Mouse (Mus musculus) kidney, postnatal 0 days (tissue): ENCODE measurements around the gene Pecam1. TPM values are rescaled to one million over a fixed set of nuclear protein-coding genes. Genes with fewer than 3 reads are reported as not detected.
A peak's percentile ranks its signal among the peaks of the same experiment; 100 is the strongest.
"Not testable (repeated sequence)": the region's sequence is repeated elsewhere in the genome, so short reads cannot be mapped to it uniquely, and the experiment has no call there.

Source experiments
- ATAC-seq: fragments of 200-750 bp; cut with Nextera tagmentation; replicated peaks from 2 replicates; pipeline ENCODE4 v1.8.0; 2017; ENCODE audit warnings: low read depth, moderate number of reproducible peaks, moderate TSS enrichment, moderate library complexity; ENCODE audit not compliant: low FRiP score
- DNase-seq: peaks from one replicate; pipeline ENCODE4 v3.0.0-alpha.2; 2016; ENCODE audit warnings: low spot score
- H3K27ac ChIP-seq: fragments of 300-500 bp; sonication (generic); 2 replicates; pipeline ENCODE4 v1.5.1; 2014; ENCODE audit warnings: mild to moderate bottlenecking
- H3K27me3 ChIP-seq: fragments of 300-500 bp; sonication (generic); 2 replicates; pipeline ENCODE4 v1.6.1; 2014; ENCODE audit warnings: low read length, mixed read lengths; ENCODE audit not compliant: insufficient read depth
- H3K36me3 ChIP-seq: fragments of 300-500 bp; sonication (generic); 2 replicates; pipeline ENCODE4 v1.6.1; 2014; ENCODE audit warnings: low read length, mixed read lengths; ENCODE audit not compliant: insufficient read depth
- H3K4me1 ChIP-seq: fragments of 300-500 bp; sonication (generic); replicated peaks from 2 replicates; pipeline ENCODE4 v1.6.1; 2014; ENCODE audit warnings: antibody characterized with exemption, low read length, mixed read lengths; ENCODE audit not compliant: insufficient read depth
- H3K4me2 ChIP-seq: fragments of 300-500 bp; sonication (generic); 2 replicates; pipeline ENCODE4 v1.6.1; 2014; ENCODE audit warnings: mild to moderate bottlenecking, low read length, moderate library complexity, mixed read lengths
- H3K4me3 ChIP-seq: fragments of 300-500 bp; sonication (generic); replicated peaks from 2 replicates; pipeline ENCODE4 v1.5.1; 2014; ENCODE audit warnings: low read depth, low read length
- H3K9ac ChIP-seq: fragments of 300-500 bp; sonication (generic); 2 replicates; pipeline ENCODE4 v1.6.1; 2014; ENCODE audit warnings: low read depth, low read length
- H3K9me3 ChIP-seq: fragments of 300-500 bp; sonication (generic); replicated peaks from 2 replicates; pipeline ENCODE4 v1.6.1; 2016; ENCODE audit warnings: low read length, inconsistent platforms, mixed read lengths
- CTCF ChIP-seq: IDR thresholded peaks from 2 replicates; pipeline ENCODE4 v1.5.1; 2016; ENCODE audit warnings: antibody characterized with exemption, low read depth, mild to moderate bottlenecking, moderate library complexity
- WGBS: fragments of 180-500 bp; shearing (Covaris S2); extraction: QIAGEN DNeasy Blood & Tissue Kit; methylation state at CpG from one replicate; pipeline ENCODE4 v1.1.7; 2014; 5-methylcytosine and 5-hydroxymethylcytosine counted together
- polyA plus RNA-seq: library from polyadenylated mRNA; unstranded; fragments of >200 nt; fragmentation: Nextera tagmentation; extraction: Ambion mirVana; gene quantifications from 2 replicates; pipeline ENCODE4 v1.2.1, GENCODE M21; 2015

The Pecam1 gene
- polyA plus RNA-seq, 1 experiment from 2014 or later = 54.1 TPM

DNA sequence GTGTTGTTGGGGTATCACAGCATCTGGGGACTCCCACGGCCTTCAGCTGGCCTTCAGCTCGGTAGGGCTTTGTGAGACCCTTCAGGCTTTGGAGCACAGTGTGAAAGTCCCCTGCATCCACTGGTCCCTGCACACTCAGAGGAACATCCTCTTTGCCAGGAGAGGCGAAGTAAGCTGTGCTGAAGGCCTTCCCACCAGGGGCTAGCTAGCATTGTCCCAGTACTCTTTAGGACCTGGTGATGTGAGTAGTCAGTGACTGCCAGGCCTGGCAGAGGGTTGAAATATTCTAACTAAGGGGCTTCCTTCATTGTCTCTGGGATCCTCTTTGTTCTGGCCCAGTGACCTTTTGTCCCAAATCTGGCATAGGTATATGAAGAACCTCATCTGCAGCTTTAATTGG is 13.8 kb downstream of the Pecam1 start:
- Histone ChIP-seq H3K27ac (peak overlapping the region; percentile 19; the same call in 1 of the 2 replicates), H3K4me2 (no peak overlapping the region), H3K4me1 (no peaks in the 10 kb centered on the region), H3K36me3 (no peaks in the 10 kb centered on the region), H3K9ac (no peak overlapping the region), H3K4me3 (no peak overlapping the region), H3K9me3 (no peaks in the 10 kb centered on the region), H3K27me3 (no peaks in the 10 kb centered on the region)
- 64% methylated on average over 3 of the region's 3 CpGs for WGBS
- no peak for TF ChIP-seq CTCF
- DNase-seq (no peak), ATAC-seq (no peak)

DNA sequence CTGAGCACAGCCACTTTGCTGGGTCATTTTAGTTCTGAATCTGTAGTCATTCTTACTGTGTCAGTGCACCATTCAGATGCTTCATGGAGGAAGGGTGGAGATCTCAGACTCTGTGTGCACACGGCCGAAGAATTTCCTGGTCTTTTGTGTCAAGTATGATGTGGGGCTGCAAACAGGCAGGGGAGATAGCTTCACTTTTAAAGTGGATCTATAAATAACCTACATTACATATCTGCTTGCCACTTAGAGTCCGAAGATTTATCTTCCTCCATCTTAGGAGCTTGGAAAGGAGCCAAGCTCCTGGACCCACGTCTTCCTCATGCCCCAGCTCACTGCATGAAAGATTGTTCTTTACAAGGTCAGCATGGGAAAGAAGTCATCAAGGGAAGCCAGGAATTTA is 19.7 kb downstream of the Pecam1 start:
- H3K36me3 ChIP-seq = no peaks in the 10 kb centered on the region
- ATAC-seq (no peak), DNase-seq (peak; percentile 61)
- no peak overlapping the region for H3K9ac ChIP-seq
- H3K27me3 ChIP-seq = no peaks in the 10 kb centered on the region
- H3K4me3 ChIP-seq = no peak overlapping the region
- H3K27ac ChIP-seq = peak overlapping the region; percentile 31; the same call in 1 of the 2 replicates
- H3K4me1 ChIP-seq = no peaks in the 10 kb centered on the region
- no peak for TF ChIP-seq CTCF
- H3K4me2 ChIP-seq = no peak overlapping the region
- H3K9me3 ChIP-seq = 0 out of 2 replicates have a peak, but pooled peaks cover 3% of the 10 kb centered on the region
- 33% methylated on average over 4 of the region's 4 CpGs for WGBS

DNA sequence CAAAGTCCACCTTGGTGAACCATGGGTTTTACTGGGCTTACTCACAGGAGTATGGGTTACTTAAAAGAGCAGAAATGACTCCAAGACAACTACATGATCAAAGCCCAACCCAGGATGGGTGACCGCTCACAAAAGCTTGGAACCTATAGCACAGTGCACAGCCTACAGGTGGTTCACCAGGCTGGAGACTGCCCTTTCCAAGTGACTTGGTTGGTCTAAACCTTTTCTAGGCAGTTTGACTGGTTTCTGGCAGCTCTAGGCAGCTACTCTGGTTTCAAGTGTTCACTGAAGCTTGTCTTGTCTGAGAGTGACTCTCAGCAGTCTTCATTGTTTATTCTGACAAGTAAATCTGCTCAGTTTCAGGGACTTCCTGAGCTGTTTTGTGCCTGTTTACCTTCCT is 20.8 kb downstream of the Pecam1 start:
- Histone ChIP-seq H3K4me1 (no peaks in the 10 kb centered on the region), H3K27me3 (no peaks in the 10 kb centered on the region), H3K4me3 (no peak overlapping the region), H3K27ac (peak overlapping the region; percentile 31; the same call in 1 of the 2 replicates), H3K36me3 (no peaks in the 10 kb centered on the region), H3K9me3 (0 out of 2 replicates have a peak, but pooled peaks cover 3% of the 10 kb centered on the region), H3K4me2 (no peak overlapping the region), H3K9ac (no peak overlapping the region)
- no peak for TF ChIP-seq CTCF
- no peak for DNase-seq
- no peak for ATAC-seq
- WGBS = 96% methylated on average over 1 of the region's 1 CpGs

DNA sequence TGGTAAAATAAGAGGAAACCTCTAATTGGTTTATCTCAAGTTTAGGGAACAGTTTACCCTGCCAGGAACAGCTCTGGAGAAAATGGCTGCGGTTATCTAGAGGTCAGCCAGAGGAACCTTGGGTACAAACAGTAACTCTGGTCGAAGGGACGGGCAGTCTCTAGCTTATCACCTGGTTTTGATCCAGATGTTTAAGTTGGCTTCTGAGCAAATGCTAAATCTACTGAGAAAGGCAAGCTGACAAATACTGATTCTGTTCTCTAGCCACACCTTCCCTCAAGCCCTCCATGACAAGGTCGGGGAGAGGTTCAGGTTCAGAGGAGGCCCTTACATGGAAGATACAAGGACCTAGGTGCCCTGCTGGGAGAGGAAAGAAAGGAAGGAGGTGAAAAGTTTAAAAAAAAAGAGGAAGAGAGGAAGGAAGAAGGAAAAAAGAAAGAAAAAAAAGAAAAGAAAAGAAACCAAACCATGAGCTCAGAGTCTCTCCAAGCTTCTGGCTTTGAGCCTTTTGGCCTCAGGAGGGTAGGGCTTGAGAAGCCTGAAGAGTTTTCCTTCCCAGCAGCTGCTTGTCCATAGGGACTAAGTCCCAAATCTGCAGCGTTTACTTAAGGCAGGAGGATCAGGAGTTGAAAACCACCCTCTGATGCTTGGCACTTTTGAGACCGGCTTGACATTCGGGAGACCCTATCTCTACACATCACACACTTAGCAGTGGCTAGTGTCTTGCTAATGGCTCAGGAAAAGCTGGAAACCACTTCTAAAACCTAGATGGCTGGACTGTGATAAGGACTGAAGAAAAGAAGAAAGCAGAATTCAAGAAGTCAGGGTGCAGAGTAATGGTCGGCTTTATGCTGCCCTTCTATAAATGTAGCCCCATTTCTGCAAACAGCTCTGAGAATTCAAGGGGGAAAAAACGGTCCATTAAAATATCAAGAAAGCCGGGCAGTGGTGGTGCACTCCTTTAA is 21.7 kb downstream of the Pecam1 start:
- Histone ChIP-seq H3K36me3 (no peaks in the 10 kb centered on the region), H3K27ac (no peak overlapping the region), H3K27me3 (no peaks in the 10 kb centered on the region), H3K4me3 (no peak overlapping the region), H3K9ac (no peak overlapping the region), H3K9me3 (0 out of 2 replicates have a peak, but pooled peaks cover 3% of the 10 kb centered on the region), H3K4me2 (no peak overlapping the region), H3K4me1 (no peaks in the 10 kb centered on the region)
- DNase-seq (no peak), ATAC-seq (no peak)
- 83% methylated on average over 10 of the region's 10 CpGs for WGBS
- TF ChIP-seq CTCF = no peak

DNA sequence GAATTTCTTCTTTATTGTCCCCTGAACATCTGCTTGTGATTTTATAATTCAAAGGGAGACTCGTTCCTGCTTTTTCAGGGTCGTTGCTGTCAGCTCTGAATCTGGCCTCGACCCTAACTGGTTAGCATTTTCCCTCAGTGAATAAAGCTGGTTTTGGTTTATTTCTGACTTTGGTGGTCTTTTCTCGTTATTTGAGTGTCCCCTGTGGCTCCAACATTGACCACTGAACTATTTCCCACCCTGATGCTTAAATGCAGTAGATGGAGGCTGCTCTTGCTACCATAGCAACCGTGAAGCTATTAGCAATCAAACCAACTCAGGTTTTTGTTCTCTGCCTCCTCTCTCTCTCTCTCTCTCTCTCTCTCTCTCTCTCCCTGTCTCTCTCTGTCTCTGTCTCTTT is 22.5 kb downstream of the Pecam1 start:
- Histone ChIP-seq H3K4me3 (no peak overlapping the region), H3K36me3 (no peaks in the 10 kb centered on the region), H3K4me1 (no peaks in the 10 kb centered on the region), H3K9ac (no peak overlapping the region), H3K9me3 (0 out of 2 replicates have a peak, but pooled peaks cover 3% of the 10 kb centered on the region), H3K4me2 (no peak overlapping the region), H3K27ac (no peak overlapping the region), H3K27me3 (no peaks in the 10 kb centered on the region)
- WGBS = 63% methylated on average over 5 of the region's 5 CpGs
- TF ChIP-seq CTCF = no peak
- DNase-seq (no peak), ATAC-seq (no peak)

DNA sequence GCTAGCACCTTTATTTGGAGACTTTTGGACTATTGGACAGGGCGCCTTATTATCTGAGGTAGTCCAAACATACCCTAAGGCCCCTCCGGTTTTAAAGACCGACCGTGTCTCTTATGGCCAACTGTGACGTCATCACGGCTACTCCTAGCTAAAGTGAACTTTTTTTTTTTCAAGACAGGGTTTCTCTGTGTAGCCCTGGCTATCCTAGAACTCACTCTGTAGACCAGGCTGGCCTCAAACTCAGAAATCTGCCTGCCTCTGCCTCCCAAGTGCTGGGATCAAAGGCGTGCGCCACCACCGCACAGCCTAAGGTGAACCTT is 25.6 kb downstream of the Pecam1 start:
- 91% methylated on average over 9 of the region's 9 CpGs for WGBS
- not testable (repeated sequence) for DNase-seq

More for the DNA sequence above, 25.6 kb downstream of the Pecam1 start:
- ATAC-seq, H3K4me2 ChIP-seq, H3K9me3 ChIP-seq, H3K36me3 ChIP-seq, H3K9ac ChIP-seq, H3K27me3 ChIP-seq, H3K27ac ChIP-seq, H3K4me3 ChIP-seq, H3K4me1 ChIP-seq: not testable (repeated sequence)
